7 mouse cellular contexts compared by ENCODE assay signal in genomic region chr11:18115693-18116450, GRCm38 (mm10).
DNase-seq lines count a peak whose midpoint lies in the region; ATAC-seq lines count a peak whose summit lies in the region.

No protein-coding gene starts in this region.

- WGBS in hindbrain, embryonic 16.5 days = 59% methylated on average over 9 of the region's 9 CpGs
- WGBS in lung, embryonic 16.5 days = 42% methylated on average over 9 of the region's 9 CpGs
- WGBS in liver, embryonic 11.5 days = 77% methylated on average over 9 of the region's 9 CpGs

- H3K36me3 ChIP-seq in hindbrain, embryonic 16.5 days (ENCODE audit: control insufficient read depth, insufficient read depth, low read length) = no peaks in the 10 kb centered on the region
- no peaks in the 10 kb centered on the region for H3K36me3 ChIP-seq in lung, embryonic 16.5 days (ENCODE audit: control insufficient read depth, insufficient read depth, low read length)
- no peaks in the 10 kb centered on the region for H3K36me3 ChIP-seq in liver, embryonic 11.5 days (ENCODE audit: control insufficient read depth, insufficient read depth, low read length)

- H3K4me1 ChIP-seq in hindbrain, embryonic 16.5 days (ENCODE audit: control insufficient read depth, insufficient read depth, low read depth, low read length) = no peaks in the 10 kb centered on the region
- 0 out of 2 replicates have a peak, but pooled peaks cover 3% of the 10 kb centered on the region for H3K4me1 ChIP-seq in lung, embryonic 16.5 days (replicated peaks; ENCODE audit: control insufficient read depth, insufficient read depth, low read length)
- no peaks in the 10 kb centered on the region for H3K4me1 ChIP-seq in liver, embryonic 11.5 days (replicated peaks; ENCODE audit: control insufficient read depth, insufficient read depth, low read length)

- no peak overlapping the region for H3K4me3 ChIP-seq in hindbrain, embryonic 16.5 days (ENCODE audit: low read length)
- H3K4me3 ChIP-seq in lung, embryonic 16.5 days (ENCODE audit: low read length) = no peak overlapping the region
- H3K4me3 ChIP-seq in liver, embryonic 11.5 days (ENCODE audit: low read depth, low read length) = no peak overlapping the region

- ATAC-seq in frontal cortex, adult (ENCODE audit: low TSS enrichment) = peak; percentile 70
- ATAC-seq in hindbrain, embryonic 16.5 days = peak; percentile 99
- peak; percentile 90 for ATAC-seq in lung, embryonic 16.5 days (ENCODE audit: low read depth)
- no peak for ATAC-seq in liver, embryonic 11.5 days (replicated peaks; ENCODE audit: low FRiP score)

- H3K4me2 ChIP-seq in hindbrain, embryonic 16.5 days (ENCODE audit: low read length) = no peak overlapping the region
- H3K4me2 ChIP-seq in lung, embryonic 16.5 days (ENCODE audit: low read depth, low read length) = no peak overlapping the region
- H3K4me2 ChIP-seq in liver, embryonic 11.5 days = no peak overlapping the region

- no peaks in the 10 kb centered on the region for H3K27me3 ChIP-seq in hindbrain, embryonic 16.5 days (replicated peaks; ENCODE audit: control insufficient read depth, insufficient read depth, low read length)
- no peaks in the 10 kb centered on the region for H3K27me3 ChIP-seq in lung, embryonic 16.5 days (ENCODE audit: control insufficient read depth, insufficient read depth, low read depth, low read length)
- no peaks in the 10 kb centered on the region for H3K27me3 ChIP-seq in liver, embryonic 11.5 days (replicated peaks; ENCODE audit: control insufficient read depth, insufficient read depth, low read length)

- no peak overlapping the region for H3K9ac ChIP-seq in hindbrain, embryonic 16.5 days (ENCODE audit: low read depth, low read length)
- H3K9ac ChIP-seq in lung, embryonic 16.5 days (ENCODE audit: low read length) = no peak overlapping the region
- H3K9ac ChIP-seq in liver, embryonic 11.5 days (ENCODE audit: low read depth, low read length) = no peak overlapping the region

- no peak overlapping the region for H3K27ac ChIP-seq in hindbrain, embryonic 16.5 days (ENCODE audit: low read depth, low read length)
- peak overlapping the region; percentile 27; the same call in 1 of the 2 replicates for H3K27ac ChIP-seq in lung, embryonic 16.5 days (ENCODE audit: low read length)
- H3K27ac ChIP-seq in liver, embryonic 11.5 days (ENCODE audit: low read depth, low read length) = no peak overlapping the region

- H3K9me3 ChIP-seq in hindbrain, embryonic 16.5 days (ENCODE audit: control insufficient read depth, low read length) = no peaks in the 10 kb centered on the region; the same call in 1 of the 2 replicates
- no peaks in the 10 kb centered on the region for H3K9me3 ChIP-seq in lung, embryonic 16.5 days (ENCODE audit: control insufficient read depth, low read length)
- H3K9me3 ChIP-seq in liver, embryonic 11.5 days (ENCODE audit: control insufficient read depth, low read length) = no peaks in the 10 kb centered on the region

- peak; percentile 9 for DNase-seq in ovary, postnatal 10 days (ENCODE audit: low spot score)
- no peak for DNase-seq in ovary, adult 18-20 months (ENCODE audit: low spot score)
- peak; percentile 6 to 31 for DNase-seq in urinary bladder, postnatal 36 days (ENCODE audit: low spot score in 2 of 2)
- DNase-seq in liver, embryonic 11.5 days (ENCODE audit: low spot score) = no peak

Comparison
In these comparisons a context has a peak if more than half of its experiments do, and no peak if none do; other contexts are left out.
1. DNase-seq: peak in ovary, postnatal 10 days (single experiment) and urinary bladder, postnatal 36 days (2 of 2); none in ovary, adult 18-20 months (single experiment) and liver, embryonic 11.5 days (single experiment).